Mouse (Mus musculus): ENCODE measurements around the gene Lsg1.

GRCm38 (mm10) chr16:30518635-30519034 lies 68.8 kb downstream of the Lsg1 start:
- TF ChIP-seq CTCF (IDR thresholded peaks at IDR 0.05; ENCODE audit: extremely low read depth, insufficient read length, insufficient replicate concordance, low read depth, low read length) (no peak), POLR2A (IDR thresholded peaks at IDR 0.05; ENCODE audit: low read depth, low read length) (no peak)
